Mouse (Mus musculus): Measurements from ENCODE around the gene Fuca2. TPM values are rescaled to one million over a fixed set of nuclear protein-coding genes. Genes with fewer than 3 reads are reported as not detected.

The Fuca2 gene
- polyA plus RNA-seq, 1 experiment from 2014 or later: 60.9 TPM

Other genes with a start within 250 kb of the Fuca2 start
- gene Phactr2, start 25.1 kb upstream of the Fuca2 start, polyA plus RNA-seq (2015; fragmentation: Nextera tagmentation; extraction: Ambion mirVana): 5.3 and 5.9 TPM in 2 replicates
- 3.5 and 3.7 TPM in 2 replicates for gene Adat2, start 53.4 kb downstream of the Fuca2 start, polyA plus RNA-seq (2015; fragmentation: Nextera tagmentation; extraction: Ambion mirVana)
- gene Pex3, start 53.6 kb downstream of the Fuca2 start, polyA plus RNA-seq (2015; fragmentation: Nextera tagmentation; extraction: Ambion mirVana): 10.3 and 12.4 TPM in 2 replicates